Mouse (Mus musculus): ENCODE data around the gene Pdzd2.

GRCm38 (mm10) chr15:12735208-12735607 is 4.5 kb downstream of the Pdzd2 start:
- TF ChIP-seq CTCF (IDR thresholded peaks at IDR 0.05) (no peak), EP300 (IDR thresholded peaks at IDR 0.05) (peak; percentile 38; the same call in 1 of the 2 replicates)
